Mouse (Mus musculus) ES-Bruce4 (cell line): ENCODE measurements at regions not wholly inside any gene's neighbourhood (a gene's known extent, or its start where the extent isn't known, plus 50 kb on each side); places are given as distances from the start of the nearest gene placed in this dataset.
A peak's percentile ranks its signal among the peaks of the same experiment; 100 is the strongest.

Source experiments
- H3K27ac ChIP-seq: 2 replicates; pipeline ENCODE4 v1.5.1; 2012; ENCODE audit warnings: low read length, inconsistent platforms; ENCODE audit not compliant: insufficient read depth
- H3K27me3 ChIP-seq: 2 replicates; pipeline ENCODE4 v1.6.1; 2012; ENCODE audit warnings: mild to moderate bottlenecking, low read length, inconsistent platforms; ENCODE audit not compliant: control insufficient read depth, poor library complexity, insufficient read depth, severe bottlenecking
- H3K36me3 ChIP-seq: 2 replicates; pipeline ENCODE4 v1.6.1; 2012; ENCODE audit warnings: inconsistent platforms, mild to moderate bottlenecking, low read length, moderate library complexity; ENCODE audit not compliant: control insufficient read depth, poor library complexity, insufficient read depth, severe bottlenecking
- H3K4me1 ChIP-seq: one replicate; pipeline ENCODE4 v1.8.1; 2011; ENCODE audit warnings: low read length; ENCODE audit not compliant: control insufficient read depth, insufficient read depth
- H3K4me3 ChIP-seq: 2 replicates; pipeline ENCODE4 v1.5.1; 2011; ENCODE audit warnings: low read depth, mild to moderate bottlenecking, low read length
- H3K9ac ChIP-seq: 2 replicates; pipeline ENCODE4 v1.6.1; 2012; ENCODE audit warnings: low read depth, mild to moderate bottlenecking, inconsistent platforms; ENCODE audit not compliant: poor library complexity, severe bottlenecking
- H3K9me3 ChIP-seq: replicated peaks from 2 replicates; pipeline ENCODE4 v1.6.1; 2012; ENCODE audit warnings: mild to moderate bottlenecking, low read length, inconsistent platforms; ENCODE audit not compliant: control insufficient read depth, poor library complexity, insufficient read depth, severe bottlenecking
- CTCF ChIP-seq: IDR thresholded peaks from one replicate; pipeline ENCODE4 v1.8.1; 2011; ENCODE audit warnings: low read depth, low read length
- EP300 ChIP-seq: IDR thresholded peaks from 2 replicates; pipeline ENCODE4 v1.6.1; 2011; ENCODE audit warnings: low read depth, low read length; ENCODE audit not compliant: insufficient read depth
- POLR2A ChIP-seq: IDR thresholded peaks from one replicate; pipeline ENCODE4 v1.8.1; 2011; ENCODE audit warnings: low read length; ENCODE audit not compliant: insufficient read depth

- no peaks in the 10 kb centered on the region for H3K36me3 ChIP-seq
- no peaks in the 10 kb centered on the region for H3K9me3 ChIP-seq
- 0 out of 2 replicates have a peak, but pooled peaks cover 1% of the 10 kb centered on the region for H3K27me3 ChIP-seq
- no peak for TF ChIP-seq POLR2A
- no peak for TF ChIP-seq CTCF
- no peak for TF ChIP-seq EP300
- H3K9ac ChIP-seq = no peak overlapping the region
- H3K27ac ChIP-seq = no peak overlapping the region
- peak overlapping the region; percentile 12; the same call in 1 of the 2 replicates for H3K4me3 ChIP-seq
- peaks cover 9% of the 10 kb centered on the region for H3K4me1 ChIP-seq
Observed at GRCm38 (mm10) chr15:67040229-67040628, 539.5 kb upstream of the Lrrc6 start.

GRCm38 (mm10) chr15:67039421-67039907 is 538.8 kb upstream of the Lrrc6 start:
- H3K27ac ChIP-seq = no peak overlapping the region
- H3K9ac ChIP-seq = no peak overlapping the region
- no peak overlapping the region for H3K4me3 ChIP-seq
- H3K4me1 ChIP-seq = peaks cover 7% of the 10 kb centered on the region
- no peaks in the 10 kb centered on the region for H3K9me3 ChIP-seq
- H3K36me3 ChIP-seq = no peaks in the 10 kb centered on the region
- TF ChIP-seq CTCF (no peak), EP300 (peak; percentile 92)
- H3K27me3 ChIP-seq = 0 out of 2 replicates have a peak, but pooled peaks cover 1% of the 10 kb centered on the region

- no peak overlapping the region for H3K27ac ChIP-seq
- H3K9me3 ChIP-seq = no peaks in the 10 kb centered on the region
- H3K27me3 ChIP-seq = 0 out of 2 replicates have a peak, but pooled peaks cover 1% of the 10 kb centered on the region
- TF ChIP-seq EP300 = no peak
- no peak for TF ChIP-seq CTCF
- no peak for TF ChIP-seq POLR2A
- H3K9ac ChIP-seq = no peak overlapping the region
- H3K36me3 ChIP-seq = no peaks in the 10 kb centered on the region
- H3K4me3 ChIP-seq = no peak overlapping the region
- H3K4me1 ChIP-seq = peaks cover 7% of the 10 kb centered on the region
Observed at GRCm38 (mm10) chr15:67037647-67038046, 536.9 kb upstream of the Lrrc6 start.

- TF ChIP-seq CTCF = no peak
- no peaks in the 10 kb centered on the region for H3K27me3 ChIP-seq
- no peak overlapping the region for H3K27ac ChIP-seq
- H3K4me1 ChIP-seq = peaks cover 5% of the 10 kb centered on the region
- no peak overlapping the region for H3K4me3 ChIP-seq
- no peaks in the 10 kb centered on the region for H3K9me3 ChIP-seq
- H3K36me3 ChIP-seq = no peaks in the 10 kb centered on the region
- no peak overlapping the region for H3K9ac ChIP-seq
Observed at GRCm38 (mm10) chr15:67036341-67036740, 535.6 kb upstream of the Lrrc6 start.

- no peak overlapping the region for H3K4me3 ChIP-seq
- no peak overlapping the region for H3K9ac ChIP-seq
- H3K27ac ChIP-seq = no peak overlapping the region
- no peaks in the 10 kb centered on the region for H3K36me3 ChIP-seq
- peaks cover 2% of the 10 kb centered on the region for H3K4me1 ChIP-seq
- H3K27me3 ChIP-seq = no peaks in the 10 kb centered on the region; the same call in 1 of the 2 replicates
- TF ChIP-seq POLR2A (no peak), EP300 (no peak)
- no peaks in the 10 kb centered on the region for H3K9me3 ChIP-seq
Observed at GRCm38 (mm10) chr15:67033936-67034335, 533.2 kb upstream of the Lrrc6 start.

- H3K36me3 ChIP-seq = no peaks in the 10 kb centered on the region
- no peaks in the 10 kb centered on the region; the same call in 1 of the 2 replicates for H3K27me3 ChIP-seq
- TF ChIP-seq EP300 (no peak), POLR2A (no peak), CTCF (no peak)
- no peak overlapping the region for H3K9ac ChIP-seq
- no peak overlapping the region for H3K27ac ChIP-seq
- no peaks in the 10 kb centered on the region for H3K4me1 ChIP-seq
- no peaks in the 10 kb centered on the region for H3K9me3 ChIP-seq
- H3K4me3 ChIP-seq = no peak overlapping the region
Observed at GRCm38 (mm10) chr15:67031866-67032526, 531.3 kb upstream of the Lrrc6 start.
